Comparison of ENCODE assay signal across 8 mouse cellular contexts in genomic region chr2:30470143-30470946, GRCm38 (mm10). TPM values are rescaled to one million over a fixed set of nuclear protein-coding genes. Genes with fewer than 3 reads are reported as not detected.
DNase-seq lines count a peak whose midpoint lies in the region; ATAC-seq and TF ChIP-seq lines count a peak whose summit lies in the region.

No protein-coding gene starts in this region.

- peak overlapping the region; percentile 62 to 70 for H3K4me3 ChIP-seq in ES-E14 (ENCODE audit: insufficient read depth in 1 of 2, low read depth in 1 of 2, low read length in 2 of 2, poor library complexity in 1 of 2, severe bottlenecking in 1 of 2)
- peak overlapping the region; percentile 85 for H3K4me3 ChIP-seq in forebrain, embryonic 13.5 days
- H3K4me3 ChIP-seq in lung, embryonic 14.5 days (ENCODE audit: low read depth, low read length), result peak overlapping the region; percentile 96

- peaks cover 0 to 7% of the 10 kb centered on the region in 2 experiments; a peak in 2 of 4 replicates for H3K4me1 ChIP-seq in ES-E14 (ENCODE audit: control insufficient read depth in 2 of 2, insufficient read depth in 2 of 2, low read length in 2 of 2, poor library complexity in 1 of 2)
- peaks cover 32% of the 10 kb centered on the region for H3K4me1 ChIP-seq in forebrain, embryonic 13.5 days
- H3K4me1 ChIP-seq in lung, embryonic 14.5 days (ENCODE audit: insufficient read depth), result peaks cover 26% of the 10 kb centered on the region

- H3K27ac ChIP-seq in ES-E14 (ENCODE audit: insufficient read depth, low read depth, low read length, poor library complexity, severe bottlenecking), result no peak overlapping the region
- H3K27ac ChIP-seq in forebrain, embryonic 13.5 days, result peak overlapping the region; percentile 76
- H3K27ac ChIP-seq in lung, embryonic 14.5 days (ENCODE audit: low read depth), result peak overlapping the region; percentile 100

- intact Hi-C loops in heart, postnatal 10 days (cut with DNase I), result loop anchor here (1.0 to 5.0 kb wide), 4 partner anchors 29 to 324 kb away; no protein-coding TSS in a partner anchor

- in situ Hi-C loops in ES-E14 (cut with MboI; ENCODE audit: low sequenced_read_pairs in 2 of 2, unreplicated experiment in 2 of 2), result loop anchor here (25.0 kb wide), 1 partner anchor 317 kb away; no protein-coding TSS in a partner anchor

- WGBS in forebrain, embryonic 13.5 days, result 1% methylated on average over 46 of the region's 46 CpGs
- WGBS in lung, embryonic 14.5 days, result under 1% methylated on average over 46 of the region's 46 CpGs

- H3K9ac ChIP-seq in ES-E14 (ENCODE audit: insufficient read depth, low read depth, low read length, poor library complexity, severe bottlenecking), result peak overlapping the region; percentile 71
- H3K9ac ChIP-seq in forebrain, embryonic 13.5 days, result peak overlapping the region; percentile 79
- peak overlapping the region; percentile 79 for H3K9ac ChIP-seq in lung, embryonic 14.5 days

- no peaks in the 10 kb centered on the region for H3K9me3 ChIP-seq in ES-E14 (ENCODE audit: control insufficient read depth, insufficient read depth, low read depth, low read length)
- H3K9me3 ChIP-seq in forebrain, embryonic 13.5 days (replicated peaks), result no peaks in the 10 kb centered on the region
- H3K9me3 ChIP-seq in lung, embryonic 14.5 days (ENCODE audit: low read depth, low read length), result no peaks in the 10 kb centered on the region

- TF ChIP-seq CTCF in brain, embryonic 14.5 days (IDR thresholded peaks at IDR 0.05; ENCODE audit: borderline replicate concordance, extremely low read depth, insufficient read depth, insufficient read length), result peak; percentile 15; the same call in 1 of the 2 replicates
- peak; percentile 34 for TF ChIP-seq CTCF in lung, embryonic 14.5 days (IDR thresholded peaks at IDR 0.05; ENCODE audit: low read depth)

- H3K27me3 ChIP-seq in forebrain, embryonic 13.5 days, result no peaks in the 10 kb centered on the region; the same call in 1 of the 2 replicates
- H3K27me3 ChIP-seq in lung, embryonic 14.5 days (ENCODE audit: insufficient read depth, low read length), result no peaks in the 10 kb centered on the region

- no peak for TF ChIP-seq POLR2A in brain, embryonic 14.5 days (IDR thresholded peaks at IDR 0.05; ENCODE audit: borderline replicate concordance, extremely low read depth, insufficient read depth, insufficient read length, poor library complexity, severe bottlenecking)

- no peak for DNase-seq in ES-E14 (ENCODE audit: low read depth, low spot score)
- peak; percentile 88 for DNase-seq in brain, embryonic 14.5 days (ENCODE audit: low read depth)
- peak; percentile 85 to 87 for DNase-seq in heart, postnatal 10 days
- peak; percentile 78 to 89 for DNase-seq in kidney, postnatal 25 days
- DNase-seq in lung, embryonic 14.5 days, result peak; percentile 87
- peak; percentile 66 for DNase-seq in ovary, postnatal 14 days (ENCODE audit: low spot score)
- peak; percentile 74 to 80 for DNase-seq in urinary bladder, postnatal 4 days (ENCODE audit: low spot score in 2 of 2)

- H3K4me2 ChIP-seq in forebrain, embryonic 13.5 days, result peak overlapping the region; percentile 97
- peak overlapping the region; percentile 99 for H3K4me2 ChIP-seq in lung, embryonic 14.5 days

- ATAC-seq in forebrain, embryonic 13.5 days, result peak; percentile 3
- ATAC-seq in lung, embryonic 14.5 days (ENCODE audit: insufficient read depth), result peak; percentile 23; the same call in 1 of the 2 replicates

- no peaks in the 10 kb centered on the region; the same call in 1 of the 2 replicates for H3K36me3 ChIP-seq in ES-E14 (ENCODE audit: control insufficient read depth, insufficient read depth, low read length, poor library complexity, severe bottlenecking)
- no peaks in the 10 kb centered on the region for H3K36me3 ChIP-seq in forebrain, embryonic 13.5 days (ENCODE audit: poor library complexity, severe bottlenecking)
- H3K36me3 ChIP-seq in lung, embryonic 14.5 days (ENCODE audit: insufficient read depth), result no peaks in the 10 kb centered on the region

TF ChIP-seq in ES-E14, 5 proteins besides CTCF, POLR2A, EP300 and RAD21:
- no peak for TF ChIP-seq ZC3H11A (IDR thresholded peaks at IDR 0.05; ENCODE audit: borderline replicate concordance, low read depth, low read length)
- no peak for TF ChIP-seq MAFK (IDR thresholded peaks at IDR 0.05; ENCODE audit: insufficient read depth, low read depth, low read length)
TF ChIP-seq in ES-E14: peak in this region for 0.

RNA-seq across cellular contexts. Expression of gene Ier5l, which starts 3.7 kb away (rescaled TPM):
- total RNA-seq in ES-E14 (2012; rRNA removed), result 13.3 and 17.7 TPM in 2 replicates
- 26.1 and 37.9 TPM in 2 replicates for polyA plus RNA-seq in brain, embryonic 14.5 days (2012; rRNA removed)
- polyA plus RNA-seq in forebrain, embryonic 13.5 days (2015; fragmentation: Nextera tagmentation; extraction: Ambion mirVana), result 1.7 and 2.6 TPM in 2 replicates
- total RNA-seq in heart, postnatal 10 days (2021), result 10 to 100 TPM in 1 of 2 experiments, 1 to 10 TPM in 1; 9.5 to 12.2 TPM
- polyA plus RNA-seq in lung, embryonic 14.5 days (2014; fragmentation: Nextera tagmentation; extraction: Ambion mirVana), result 4.7 and 4.9 TPM in 2 replicates

RNA-seq across cellular contexts. Expression of gene Ptpa, which starts 54.5 kb away (rescaled TPM):
- total RNA-seq in ES-E14 (2012; rRNA removed), result 97.9 and 103 TPM in 2 replicates
- 151 and 152 TPM in 2 replicates for polyA plus RNA-seq in brain, embryonic 14.5 days (2012; rRNA removed)
- polyA plus RNA-seq in forebrain, embryonic 13.5 days (2015; fragmentation: Nextera tagmentation; extraction: Ambion mirVana), result 126 and 141 TPM in 2 replicates
- total RNA-seq in heart, postnatal 10 days (2021), result 100 to 1,000 TPM; 125 to 133 TPM
- 85.7 and 95.5 TPM in 2 replicates for polyA plus RNA-seq in lung, embryonic 14.5 days (2014; fragmentation: Nextera tagmentation; extraction: Ambion mirVana)

RNA-seq across cellular contexts. Expression of gene Crat, which starts 54.7 kb away (rescaled TPM):
- 5.3 and 5.8 TPM in 2 replicates for total RNA-seq in ES-E14 (2012; rRNA removed)
- 28.3 and 31.3 TPM in 2 replicates for polyA plus RNA-seq in brain, embryonic 14.5 days (2012; rRNA removed)
- 16.3 and 21.0 TPM in 2 replicates for polyA plus RNA-seq in forebrain, embryonic 13.5 days (2015; fragmentation: Nextera tagmentation; extraction: Ambion mirVana)
- total RNA-seq in heart, postnatal 10 days (2021), result 100 to 1,000 TPM; 448 to 485 TPM
- polyA plus RNA-seq in lung, embryonic 14.5 days (2014; fragmentation: Nextera tagmentation; extraction: Ambion mirVana), result 28.0 and 30.3 TPM in 2 replicates
